ENCODE assay signal across 30 mouse cellular contexts in the genomic region with DNA sequence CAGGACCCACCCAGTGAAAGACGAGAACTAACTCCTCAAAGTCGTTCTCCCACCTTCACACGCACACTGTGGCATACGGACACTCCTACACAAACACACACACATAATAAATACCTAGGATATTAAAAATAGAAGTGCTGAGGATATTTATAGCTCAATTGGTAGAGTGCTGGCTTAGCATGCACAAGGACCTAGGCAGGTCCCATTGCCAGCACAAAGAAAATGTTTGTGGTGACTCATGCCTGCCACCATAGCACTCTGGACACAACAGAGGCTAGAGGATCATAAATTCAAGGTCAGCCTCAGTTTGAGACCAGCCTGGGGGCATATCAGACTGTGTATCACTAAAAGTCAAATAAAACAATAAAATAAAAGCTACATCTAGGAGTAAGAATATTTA.
A peak's percentile ranks its signal among the peaks of the same experiment; 100 is the strongest.
DNase-seq lines count a peak whose midpoint lies in the region; ATAC-seq and TF ChIP-seq lines count a peak whose summit lies in the region.
"Had no signal": no experiment of that assay in that cellular context is flagged by ENCODE, and none has a peak within 500 bp of the region (broad histone marks: within the 10 kb centered on the region; RNA-seq: fewer than 3 reads in every experiment).

No protein-coding gene starts in this region.

- TF ChIP-seq EP300 in heart, postnatal 0 days (IDR thresholded peaks at IDR 0.05; ENCODE audit: low read depth) = no peak

- DNase-seq in heart, adult 18-20 months = peak; percentile 12 to 39
- DNase-seq in heart, adult 11 months = no peak
- DNase-seq in heart, postnatal 0 days (ENCODE audit: low spot score) = peak; percentile 76
- DNase-seq in midbrain, embryonic 11.5 days (ENCODE audit: low spot score, missing footprints) = no peak
- DNase-seq in cerebellum, postnatal 25 days = no peak
- DNase-seq: adrenal gland, postnatal 25 days; B cell, adult 2 months; cerebellum, adult 18-20 months; cerebellum, postnatal 14 days; forebrain, postnatal 0 days; gastrocnemius, postnatal 14 days; kidney, adult 18-20 months; kidney, postnatal 25 days; lung, embryonic 14.5 days; lung, postnatal 14 days; right cerebral cortex, postnatal 25 days; thymus, postnatal 14 days had no signal

- ATAC-seq in heart, embryonic 11.5 days (replicated peaks; ENCODE audit: insufficient number of reproducible peaks, low FRiP score, low TSS enrichment) = no peak
- ATAC-seq in heart, embryonic 14.5 days (ENCODE audit: insufficient number of reproducible peaks, insufficient read depth, low FRiP score, low read depth) = peak; percentile 64; the same call in 1 of the 2 replicates
- peak; percentile 83 for ATAC-seq in heart, embryonic 16.5 days (replicated peaks; ENCODE audit: extremely low read depth, insufficient read depth, low FRiP score)
- peak; percentile 92 for ATAC-seq in heart, postnatal 0 days (ENCODE audit: insufficient read depth, low read depth)
- no peak for ATAC-seq in midbrain, embryonic 11.5 days (ENCODE audit: low FRiP score)
- ATAC-seq: forebrain, postnatal 0 days; hindbrain, embryonic 16.5 days; midbrain, embryonic 16.5 days had no signal

- H3K4me2 ChIP-seq in heart, embryonic 11.5 days = no peak overlapping the region
- no peak overlapping the region for H3K4me2 ChIP-seq in heart, embryonic 14.5 days (ENCODE audit: low read length)
- H3K4me2 ChIP-seq in heart, embryonic 16.5 days (ENCODE audit: low read depth, low read length) = no peak overlapping the region
- H3K4me2 ChIP-seq in heart, postnatal 0 days (ENCODE audit: low read depth, low read length) = no peak overlapping the region
- H3K4me2 ChIP-seq in midbrain, embryonic 11.5 days = no peak overlapping the region
- H3K4me2 ChIP-seq: embryonic facial prominence, embryonic 15.5 days; forebrain, embryonic 12.5 days; kidney, embryonic 15.5 days; limb, embryonic 12.5 days; liver, embryonic 15.5 days; lung, embryonic 14.5 days; stomach, embryonic 15.5 days had no signal

- no peak overlapping the region for H3K9ac ChIP-seq in heart, embryonic 11.5 days (ENCODE audit: low read depth, low read length)
- H3K9ac ChIP-seq in heart, embryonic 14.5 days (ENCODE audit: low read length) = no peak overlapping the region
- H3K9ac ChIP-seq in heart, embryonic 16.5 days (ENCODE audit: low read length) = no peak overlapping the region
- H3K9ac ChIP-seq in heart, postnatal 0 days (replicated peaks; ENCODE audit: low read depth, low read length) = no peak overlapping the region
- H3K9ac ChIP-seq in midbrain, embryonic 11.5 days (ENCODE audit: low read length) = no peak overlapping the region
- H3K9ac ChIP-seq: embryonic facial prominence, embryonic 15.5 days; forebrain, embryonic 12.5 days; forebrain, postnatal 0 days; kidney, embryonic 15.5 days; limb, embryonic 12.5 days; liver, embryonic 15.5 days; lung, embryonic 14.5 days; stomach, embryonic 15.5 days had no signal

- H3K27ac ChIP-seq in heart, embryonic 11.5 days (ENCODE audit: low read depth, low read length) = no peak overlapping the region
- H3K27ac ChIP-seq in heart, embryonic 14.5 days (replicated peaks in 1 of 2; ENCODE audit: control insufficient read depth in 1 of 2, insufficient read depth in 1 of 2, low read depth in 2 of 2, low read length in 2 of 2) = peak overlapping the region in 1 of 2 experiments; percentile 50; a peak in 2 of 4 replicates
- peak overlapping the region; percentile 26; the same call in 1 of the 2 replicates for H3K27ac ChIP-seq in heart, embryonic 16.5 days (ENCODE audit: low read length)
- no peak overlapping the region; the same call in 1 of the 2 replicates for H3K27ac ChIP-seq in heart, postnatal 0 days (ENCODE audit: low read depth)
- H3K27ac ChIP-seq in midbrain, embryonic 11.5 days (ENCODE audit: low read depth, low read length) = no peak overlapping the region
- H3K27ac ChIP-seq: embryonic facial prominence, embryonic 10.5 days; embryonic facial prominence, embryonic 15.5 days; forebrain, embryonic 12.5 days; kidney, embryonic 15.5 days; limb, embryonic 12.5 days; liver, embryonic 15.5 days; midbrain, embryonic 10.5 days; stomach, embryonic 15.5 days had no signal

- no peaks in the 10 kb centered on the region for H3K27me3 ChIP-seq in heart, embryonic 11.5 days (ENCODE audit: control insufficient read depth, insufficient read depth, low read length)
- H3K27me3 ChIP-seq in heart, embryonic 14.5 days (ENCODE audit: control insufficient read depth, insufficient read depth, low read length) = no peaks in the 10 kb centered on the region
- no peaks in the 10 kb centered on the region for H3K27me3 ChIP-seq in heart, embryonic 16.5 days (ENCODE audit: control insufficient read depth, insufficient read depth, low read length)
- no peaks in the 10 kb centered on the region for H3K27me3 ChIP-seq in heart, postnatal 0 days (ENCODE audit: control insufficient read depth, insufficient read depth, low read length)
- 0 out of 2 replicates have a peak, but pooled peaks cover 3% of the 10 kb centered on the region for H3K27me3 ChIP-seq in midbrain, embryonic 11.5 days (ENCODE audit: control insufficient read depth, insufficient read depth, low read length)
- H3K27me3 ChIP-seq: embryonic facial prominence, embryonic 15.5 days; forebrain, embryonic 12.5 days; liver, embryonic 15.5 days; stomach, embryonic 15.5 days had no signal

- H3K36me3 ChIP-seq in heart, embryonic 11.5 days (ENCODE audit: control insufficient read depth, insufficient read depth, low read length) = no peaks in the 10 kb centered on the region
- H3K36me3 ChIP-seq in heart, embryonic 14.5 days (ENCODE audit: control insufficient read depth, insufficient read depth, low read length) = no peaks in the 10 kb centered on the region
- no peaks in the 10 kb centered on the region for H3K36me3 ChIP-seq in heart, embryonic 16.5 days (ENCODE audit: control insufficient read depth, insufficient read depth)
- H3K36me3 ChIP-seq in heart, postnatal 0 days (replicated peaks; ENCODE audit: control insufficient read depth, insufficient read depth, low read length) = no peaks in the 10 kb centered on the region
- no peaks in the 10 kb centered on the region; the same call in 1 of the 2 replicates for H3K36me3 ChIP-seq in midbrain, embryonic 11.5 days (ENCODE audit: control insufficient read depth, insufficient read depth, low read length)
- H3K36me3 ChIP-seq: embryonic facial prominence, embryonic 10.5 days; embryonic facial prominence, embryonic 15.5 days; forebrain, embryonic 12.5 days; kidney, embryonic 15.5 days; limb, embryonic 12.5 days; liver, embryonic 15.5 days; midbrain, embryonic 10.5 days; stomach, embryonic 15.5 days had no signal

- H3K4me3 ChIP-seq in heart, embryonic 11.5 days (ENCODE audit: low read depth, low read length) = no peak overlapping the region
- no peak overlapping the region for H3K4me3 ChIP-seq in heart, embryonic 14.5 days (ENCODE audit: control insufficient read depth in 1 of 2, insufficient read depth in 1 of 2, low read depth in 1 of 2, low read length in 2 of 2)
- H3K4me3 ChIP-seq in heart, embryonic 16.5 days (ENCODE audit: low read length) = no peak overlapping the region
- H3K4me3 ChIP-seq in heart, postnatal 0 days (ENCODE audit: low read depth, low read length) = no peak overlapping the region
- no peak overlapping the region for H3K4me3 ChIP-seq in midbrain, embryonic 11.5 days (ENCODE audit: low read depth, low read length)
- H3K4me3 ChIP-seq: embryonic facial prominence, embryonic 10.5 days; embryonic facial prominence, embryonic 15.5 days; forebrain, embryonic 12.5 days; kidney, embryonic 15.5 days; limb, embryonic 12.5 days; liver, embryonic 15.5 days; midbrain, embryonic 10.5 days; stomach, embryonic 15.5 days had no signal

- TF ChIP-seq CTCF in heart, postnatal 0 days (IDR thresholded peaks at IDR 0.05; ENCODE audit: low read depth) = no peak

- H3K9me3 ChIP-seq in heart, embryonic 11.5 days (replicated peaks; ENCODE audit: control insufficient read depth, low read length) = no peaks in the 10 kb centered on the region
- H3K9me3 ChIP-seq in heart, embryonic 14.5 days (ENCODE audit: control insufficient read depth, low read length) = no peaks in the 10 kb centered on the region
- no peaks in the 10 kb centered on the region for H3K9me3 ChIP-seq in heart, embryonic 16.5 days (replicated peaks; ENCODE audit: control insufficient read depth, low read length)
- H3K9me3 ChIP-seq in heart, postnatal 0 days (replicated peaks; ENCODE audit: control insufficient read depth, low read length) = no peaks in the 10 kb centered on the region
- no peaks in the 10 kb centered on the region for H3K9me3 ChIP-seq in midbrain, embryonic 11.5 days (ENCODE audit: control insufficient read depth, low read length)
- H3K9me3 ChIP-seq: embryonic facial prominence, embryonic 10.5 days; embryonic facial prominence, embryonic 15.5 days; forebrain, embryonic 12.5 days; kidney, embryonic 15.5 days; limb, embryonic 12.5 days; liver, embryonic 15.5 days; midbrain, embryonic 10.5 days; stomach, embryonic 15.5 days had no signal

- WGBS in heart, embryonic 11.5 days (ENCODE audit: insufficient replicate concordance) = 66% methylated on average over 4 of the region's 4 CpGs
- 38% methylated on average over 4 of the region's 4 CpGs for WGBS in heart, embryonic 14.5 days
- WGBS in heart, embryonic 16.5 days = 56% methylated on average over 4 of the region's 4 CpGs
- 51% methylated on average over 4 of the region's 4 CpGs for WGBS in heart, postnatal 0 days
- WGBS in midbrain, embryonic 11.5 days = 86% methylated on average over 4 of the region's 4 CpGs

- H3K4me1 ChIP-seq in heart, embryonic 11.5 days (ENCODE audit: control insufficient read depth, insufficient read depth, low read length) = peaks cover 4% of the 10 kb centered on the region
- H3K4me1 ChIP-seq in heart, embryonic 14.5 days (ENCODE audit: control insufficient read depth in 2 of 2, insufficient read depth in 2 of 2, low read length in 2 of 2) = peaks cover 15 to 25% of the 10 kb centered on the region in 2 experiments
- H3K4me1 ChIP-seq in heart, embryonic 16.5 days (ENCODE audit: control insufficient read depth, insufficient read depth, low read length) = peaks cover 5% of the 10 kb centered on the region
- peaks cover 9% of the 10 kb centered on the region for H3K4me1 ChIP-seq in heart, postnatal 0 days (ENCODE audit: control insufficient read depth, insufficient read depth)
- H3K4me1 ChIP-seq in midbrain, embryonic 11.5 days (ENCODE audit: control insufficient read depth, insufficient read depth, low read length) = peaks cover 2% of the 10 kb centered on the region; the same call in 1 of the 2 replicates
- H3K4me1 ChIP-seq: liver, embryonic 15.5 days; stomach, embryonic 15.5 days had no signal

Comparison
In these comparisons a context has a peak if more than half of its experiments do, and no peak if none do; other contexts are left out.
1. DNase-seq: peak in heart, adult 18-20 months (2 of 2) and heart, postnatal 0 days (single experiment); none in heart, adult 11 months (single experiment), midbrain, embryonic 11.5 days (single experiment) and cerebellum, postnatal 25 days (0 of 2).
2. ATAC-seq: peak in heart, embryonic 14.5 days (single experiment), heart, embryonic 16.5 days (single experiment) and heart, postnatal 0 days (single experiment); none in heart, embryonic 11.5 days (single experiment) and midbrain, embryonic 11.5 days (single experiment).